Mouse (Mus musculus) testis, postnatal 14 days (tissue): ENCODE measurements around the gene Cpne5.

Experiments used
- DNase-seq: peaks from one replicate; pipeline ENCODE4 v3.0.0; 2021; ENCODE audit warnings: low spot score

The Cpne5 gene

DNA sequence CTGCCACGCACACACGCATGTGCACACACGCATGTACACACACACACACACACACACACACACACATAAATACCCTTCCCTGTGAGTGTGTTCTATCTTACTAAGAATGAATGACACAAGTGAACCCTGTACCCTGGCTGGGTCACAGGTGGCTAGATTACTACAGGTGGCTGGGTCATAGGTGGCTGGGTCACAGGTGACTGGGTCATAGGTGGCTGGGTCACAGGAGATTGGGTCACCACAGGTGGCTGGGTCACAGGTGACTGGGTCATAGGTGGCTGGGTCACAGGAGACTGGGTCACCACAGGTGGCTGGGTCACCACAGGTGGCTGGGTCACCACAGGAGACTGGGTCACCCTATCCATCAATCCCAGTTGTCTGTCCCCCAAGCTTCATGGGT, 27.9 kb downstream of the Cpne5 start:
- no peak for DNase-seq

DNA sequence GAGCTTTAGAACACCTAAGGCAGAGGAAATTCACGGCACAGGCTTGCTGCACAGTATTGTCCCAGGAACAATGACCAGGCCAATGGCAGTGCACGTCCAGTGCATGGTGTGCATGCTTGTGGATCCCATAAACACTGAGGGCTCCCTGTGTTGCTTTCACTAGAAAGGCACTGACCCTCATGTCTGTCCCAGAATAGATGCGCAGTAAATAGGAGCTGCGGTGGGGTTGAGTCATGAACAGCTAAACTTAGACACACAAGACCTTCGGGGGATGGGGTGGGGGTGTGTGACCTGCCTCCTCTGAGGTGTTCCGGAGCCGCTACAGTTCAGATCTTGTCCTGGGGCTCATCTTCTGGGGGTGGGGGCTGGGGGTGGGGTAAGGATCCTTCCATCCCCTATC, 31.9 kb downstream of the Cpne5 start:
- DNase-seq = no peak

- no peak for DNase-seq
These were observed 35.4 kb downstream of the Cpne5 start for GRCm38 (mm10) chr17:29202604-29203003.

DNA sequence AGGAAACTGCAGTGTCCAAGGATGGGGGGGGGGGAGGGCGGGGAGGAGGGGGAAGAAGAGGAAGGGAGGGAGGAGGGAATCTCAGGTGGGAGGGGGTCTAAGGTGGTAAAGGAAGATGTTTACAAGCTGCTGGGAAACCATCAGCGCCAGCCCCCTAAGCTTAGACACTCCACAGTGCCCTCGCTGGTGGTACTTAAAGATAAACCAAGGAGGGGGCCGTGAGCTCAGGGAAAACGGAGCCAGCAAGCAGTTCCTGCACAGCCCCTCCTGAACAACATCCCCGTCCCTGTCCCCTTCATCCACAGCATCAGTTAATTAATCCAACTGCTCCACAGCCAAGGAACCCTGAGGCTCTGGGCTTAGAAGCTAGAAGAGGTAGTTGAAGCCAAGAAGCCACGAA, 38.1 kb downstream of the Cpne5 start:
- DNase-seq = no peak

GRCm38 (mm10) chr17:29199151-29199800, 38.7 kb downstream of the Cpne5 start:
- no peak for DNase-seq

DNA sequence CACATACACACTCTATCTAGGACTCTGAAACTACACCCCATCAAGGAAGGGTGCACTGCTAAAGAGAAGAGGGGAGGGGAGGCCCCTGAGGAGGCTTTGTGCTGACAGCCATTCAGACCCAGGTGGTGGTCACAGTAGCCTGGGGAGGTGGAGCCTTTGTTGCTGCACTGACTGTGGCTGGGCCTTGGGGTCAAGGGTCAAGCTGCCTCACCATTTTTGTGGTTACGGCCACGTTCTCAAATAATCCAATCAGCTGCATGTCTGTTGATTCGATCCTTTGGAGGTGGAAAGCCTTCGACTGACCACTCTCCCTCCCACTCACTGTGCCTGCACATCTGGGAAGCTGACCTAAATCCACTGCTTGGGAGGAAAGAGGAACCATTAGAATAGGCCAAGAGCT, 42.4 kb downstream of the Cpne5 start:
- DNase-seq = no peak

DNA sequence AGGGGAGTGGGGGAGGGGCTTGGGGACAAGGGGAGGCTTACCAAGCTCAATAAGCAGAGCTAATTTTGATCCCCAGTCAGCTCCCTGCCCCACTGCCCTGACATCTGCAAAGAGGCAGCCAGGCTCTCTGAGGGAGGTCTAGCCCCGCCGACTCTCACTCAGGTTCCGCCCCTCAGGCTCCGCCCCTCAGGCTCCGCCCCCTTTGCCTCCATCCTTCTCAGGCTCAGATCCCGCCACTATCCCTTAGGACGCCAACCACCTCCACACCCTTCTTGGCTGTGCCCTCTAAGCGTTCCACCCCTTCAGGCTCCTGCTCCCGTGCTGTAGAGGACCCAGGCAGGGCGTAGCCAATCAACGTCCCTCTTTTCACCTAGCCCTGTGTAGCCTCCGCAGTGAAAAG, 49.0 kb downstream of the Cpne5 start:
- peak; percentile 33 for DNase-seq

DNA sequence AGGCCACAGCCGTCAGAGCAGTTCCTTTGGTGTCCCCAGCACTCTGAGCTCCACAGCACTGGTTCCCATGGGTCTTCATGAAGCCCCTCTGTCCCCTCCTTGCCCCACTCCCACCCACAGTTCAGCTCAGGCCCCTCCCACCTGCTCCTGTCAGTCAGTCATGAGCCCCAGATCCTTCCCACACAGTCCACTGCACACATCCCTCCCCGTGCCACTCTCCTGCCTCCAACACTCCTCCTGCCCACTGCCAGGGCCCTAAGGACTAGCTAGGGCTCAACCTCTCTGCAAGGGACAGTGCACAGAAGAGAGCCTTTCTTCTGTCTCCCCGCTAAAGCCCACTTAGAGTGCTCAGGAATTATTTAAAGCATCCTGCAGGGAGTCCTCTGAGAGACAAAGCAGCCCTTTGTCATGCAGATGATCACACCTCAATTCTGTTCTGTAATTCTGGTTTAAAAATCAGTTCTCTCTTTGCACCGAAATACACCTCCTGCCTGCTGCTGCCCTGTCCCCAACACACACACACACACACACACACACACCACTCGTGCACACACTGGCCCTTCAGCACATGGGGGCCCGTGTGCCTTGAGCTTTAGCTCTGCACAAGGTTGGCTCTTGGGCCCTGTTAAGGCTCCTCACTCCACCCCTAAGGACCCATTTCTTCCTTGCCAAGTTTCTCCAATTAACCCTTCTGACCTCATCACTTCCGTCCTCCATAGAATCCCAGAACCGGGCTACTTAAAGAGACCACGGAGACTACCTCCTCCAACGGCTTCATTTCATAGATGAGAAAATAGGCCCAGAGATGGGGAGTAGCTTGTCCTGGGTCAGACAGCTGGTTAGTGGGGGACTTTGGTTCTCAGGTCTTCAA, 50.7 kb downstream of the Cpne5 start:
- DNase-seq = no peak

- no peak for DNase-seq
These were observed 52.5 kb downstream of the Cpne5 start for GRCm38 (mm10) chr17:29185376-29186046.

DNA sequence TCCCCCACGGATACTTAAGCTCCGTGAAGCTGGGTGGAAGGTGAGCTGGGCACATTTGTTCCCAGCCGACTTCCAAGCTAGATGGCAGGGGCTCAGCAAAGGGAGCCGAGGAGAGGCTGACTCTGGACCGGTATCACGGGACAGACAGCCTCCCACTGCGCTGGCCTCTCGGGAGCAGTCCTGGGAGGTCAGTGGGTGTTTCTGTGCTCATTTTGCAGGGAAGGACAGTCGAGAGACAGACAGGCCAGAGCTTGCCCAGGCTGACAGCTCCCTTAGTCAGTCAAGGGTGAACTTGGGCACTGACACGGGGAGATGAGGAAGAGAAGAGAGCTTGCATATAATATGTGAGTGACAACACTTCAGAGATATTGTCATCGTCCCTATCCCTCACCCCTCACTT, 54.8 kb downstream of the Cpne5 start:
- no peak for DNase-seq

DNA sequence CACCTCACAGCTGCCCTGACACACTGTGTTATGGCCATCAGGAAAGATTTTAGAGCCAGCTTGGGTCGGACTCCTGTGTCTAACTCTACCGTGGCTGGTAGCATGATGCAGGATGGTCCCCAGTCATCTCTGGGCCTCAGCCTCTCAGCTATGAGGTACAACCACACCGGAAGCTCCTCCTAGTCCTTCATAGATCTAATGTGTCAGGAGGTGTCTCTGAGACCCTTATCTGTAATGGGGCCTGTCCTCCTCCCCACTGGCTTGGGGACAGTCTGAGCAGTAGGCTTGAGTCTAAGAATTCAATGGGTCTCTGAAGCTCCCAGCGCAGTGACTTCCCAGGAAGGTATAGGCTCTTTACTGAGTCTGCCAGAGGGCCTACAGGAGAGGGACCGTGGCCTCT, 56.2 kb downstream of the Cpne5 start:
- no peak for DNase-seq

DNA sequence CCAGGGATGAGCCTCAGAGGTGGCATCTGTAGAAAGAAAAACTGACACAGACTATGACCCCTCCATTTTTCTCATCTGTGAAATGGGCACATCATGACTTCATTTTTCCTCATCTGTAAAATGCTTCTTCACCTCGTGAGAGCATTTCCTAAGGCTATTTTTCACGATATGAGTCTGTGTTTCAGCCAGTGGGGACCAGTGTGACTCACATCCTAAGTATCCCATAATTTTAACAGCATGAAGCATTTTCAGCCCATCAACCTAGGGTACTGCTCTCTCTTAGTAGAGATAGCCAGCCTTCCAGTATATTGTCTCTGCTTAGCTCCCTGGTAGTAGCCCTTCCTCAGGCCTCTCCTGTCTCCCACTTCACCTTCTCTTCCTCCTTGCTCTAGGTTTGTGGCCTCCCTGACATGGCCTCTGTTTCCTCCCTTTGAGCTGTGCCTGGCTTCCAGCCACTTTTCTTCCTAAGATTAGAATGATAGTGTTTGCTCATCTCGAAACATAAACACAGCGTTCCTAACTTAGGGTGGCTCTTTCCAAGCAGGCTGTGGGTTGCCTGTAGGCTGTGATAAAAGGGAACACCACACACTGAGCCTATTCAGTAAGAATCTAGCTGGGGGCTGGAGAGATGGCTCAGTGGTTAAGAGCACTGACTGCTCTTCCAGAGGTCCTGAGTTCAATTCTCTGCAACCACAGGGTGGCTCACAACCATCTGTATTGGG, 57.4 kb downstream of the Cpne5 start:
- no peak for DNase-seq

DNA sequence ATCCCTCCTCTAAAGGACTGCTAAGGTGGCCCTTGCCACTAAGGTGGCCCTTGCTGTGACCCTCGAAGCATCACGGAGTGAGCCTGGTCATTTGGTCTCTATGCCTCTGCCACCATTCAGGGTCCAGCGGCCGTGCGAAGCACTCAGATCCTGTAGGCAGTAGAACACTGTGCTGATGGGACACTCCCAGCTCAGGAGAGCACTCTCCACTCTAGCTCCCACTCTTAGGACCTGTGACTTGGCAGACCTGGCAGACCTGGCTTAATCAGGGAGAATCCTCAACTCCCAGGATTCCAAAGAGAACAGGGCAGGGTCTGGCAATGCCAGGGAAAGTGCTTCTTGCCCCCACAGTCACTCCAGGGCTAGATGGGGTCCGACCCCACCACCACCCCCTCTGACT, 58.0 kb downstream of the Cpne5 start:
- DNase-seq = no peak

- no peak for DNase-seq
These were observed 59.4 kb downstream of the Cpne5 start for GRCm38 (mm10) chr17:29178503-29179059.

GRCm38 (mm10) chr17:29176391-29177267, 61.3 kb downstream of the Cpne5 start:
- DNase-seq = no peak

GRCm38 (mm10) chr17:29175693-29176092, 62.3 kb downstream of the Cpne5 start:
- no peak for DNase-seq

- no peak for DNase-seq
These were observed 64.8 kb downstream of the Cpne5 start for GRCm38 (mm10) chr17:29173165-29173564.

- DNase-seq = no peak
These were observed 65.9 kb downstream of the Cpne5 start for GRCm38 (mm10) chr17:29172062-29172461.

GRCm38 (mm10) chr17:29171001-29171772, 66.8 kb downstream of the Cpne5 start:
- DNase-seq = peak; percentile 56

GRCm38 (mm10) chr17:29170431-29171000, 67.5 kb downstream of the Cpne5 start:
- DNase-seq = no peak
